Mouse (Mus musculus) midbrain, embryonic 16.5 days (tissue): Measurements from ENCODE around the gene Stoml3. TPM values are rescaled to one million over a fixed set of nuclear protein-coding genes. Genes with fewer than 3 reads are reported as not detected.

Experiments used
- ATAC-seq: fragments of 200-750 bp; cut with Nextera tagmentation; 2 replicates; pipeline ENCODE4 v1.8.0; 2017; ENCODE audit warnings: moderate TSS enrichment
- H3K27ac ChIP-seq: fragments of 300-500 bp; sonication (generic); 2 replicates; pipeline ENCODE4 v1.5.1; 2014; ENCODE audit warnings: mild to moderate bottlenecking, low read length, mixed read lengths
- H3K27me3 ChIP-seq: fragments of 300-500 bp; sonication (generic); 2 replicates; pipeline ENCODE4 v1.6.1; 2014; ENCODE audit warnings: low read depth, low read length, mixed read lengths; ENCODE audit not compliant: control insufficient read depth, insufficient read depth
- H3K36me3 ChIP-seq: fragments of 300-500 bp; sonication (generic); 2 replicates; pipeline ENCODE4 v1.6.1; 2014; ENCODE audit warnings: mild to moderate bottlenecking, low read length, moderate library complexity, mixed read lengths; ENCODE audit not compliant: control insufficient read depth, insufficient read depth
- H3K4me1 ChIP-seq: fragments of 300-500 bp; sonication (generic); 2 replicates; pipeline ENCODE4 v1.6.1; 2014; ENCODE audit warnings: mild to moderate bottlenecking, low read length, mixed read lengths; ENCODE audit not compliant: control insufficient read depth, insufficient read depth
- H3K4me2 ChIP-seq: fragments of 300-500 bp; sonication (generic); 2 replicates; pipeline ENCODE4 v1.6.1; 2014; ENCODE audit warnings: mild to moderate bottlenecking, low read length, mixed read lengths
- H3K4me3 ChIP-seq: fragments of 300-500 bp; sonication (generic); 2 replicates; pipeline ENCODE4 v1.5.1; 2014; ENCODE audit warnings: low read depth, mild to moderate bottlenecking, low read length, moderate library complexity, mixed read lengths
- H3K9ac ChIP-seq: fragments of 300-500 bp; sonication (generic); 2 replicates; pipeline ENCODE4 v1.6.1; 2014; ENCODE audit warnings: low read depth, low read length, mixed read lengths
- H3K9me3 ChIP-seq: fragments of 300-500 bp; sonication (generic); replicated peaks from 2 replicates; pipeline ENCODE4 v1.6.1; 2014; ENCODE audit warnings: mild to moderate bottlenecking, low read length, mixed read lengths; ENCODE audit not compliant: control insufficient read depth, poor library complexity, severe bottlenecking
- WGBS: fragments of 180-500 bp; shearing (Covaris S2); extraction: QIAGEN DNeasy Blood & Tissue Kit; methylation state at CpG from one replicate; pipeline ENCODE4 v1.1.7; 2014; 5-methylcytosine and 5-hydroxymethylcytosine counted together
- polyA plus RNA-seq: library from polyadenylated mRNA; unstranded; fragments of >200 nt; fragmentation: Nextera tagmentation; extraction: Ambion mirVana; gene quantifications from 2 replicates; pipeline ENCODE4 v1.2.1, GENCODE M21; 2015

The Stoml3 gene
- polyA plus RNA-seq, 1 experiment from 2014 or later, result not detected

GRCm38 (mm10) chr3:53486996-53487576 is 1.4 kb upstream of the Stoml3 start:
- Histone ChIP-seq H3K9me3 (no peaks in the 10 kb centered on the region), H3K4me2 (no peak overlapping the region), H3K9ac (no peak overlapping the region), H3K4me3 (no peak overlapping the region), H3K27ac (no peak overlapping the region), H3K36me3 (peaks cover 2% of the 10 kb centered on the region; the same call in 1 of the 2 replicates), H3K4me1 (no peaks in the 10 kb centered on the region), H3K27me3 (no peaks in the 10 kb centered on the region)
- WGBS, result 76% methylated on average over 9 of the region's 9 CpGs
- ATAC-seq, result no peak

GRCm38 (mm10) chr3:53498351-53498905 is 10.0 kb downstream of the Stoml3 start:
- Histone ChIP-seq H3K27ac (no peak overlapping the region), H3K9ac (no peak overlapping the region), H3K27me3 (no peaks in the 10 kb centered on the region), H3K4me2 (no peak overlapping the region), H3K36me3 (no peaks in the 10 kb centered on the region), H3K4me3 (no peak overlapping the region), H3K4me1 (no peaks in the 10 kb centered on the region), H3K9me3 (no peaks in the 10 kb centered on the region)
- ATAC-seq, result no peak
- 95% methylated on average over 6 of the region's 6 CpGs for WGBS

GRCm38 (mm10) chr3:53502428-53502827 is 14.0 kb downstream of the Stoml3 start:
- Histone ChIP-seq H3K4me1 (no peaks in the 10 kb centered on the region), H3K36me3 (no peaks in the 10 kb centered on the region), H3K4me2 (no peak overlapping the region), H3K27ac (no peak overlapping the region), H3K9ac (no peak overlapping the region), H3K4me3 (no peak overlapping the region), H3K27me3 (no peaks in the 10 kb centered on the region), H3K9me3 (no peaks in the 10 kb centered on the region)
- peak; percentile 54; the same call in 1 of the 2 replicates for ATAC-seq
- 73% methylated on average over 6 of the region's 6 CpGs for WGBS

- Histone ChIP-seq H3K9me3 (no peaks in the 10 kb centered on the region), H3K27ac (no peak overlapping the region), H3K9ac (no peak overlapping the region), H3K36me3 (no peaks in the 10 kb centered on the region), H3K4me3 (no peak overlapping the region), H3K27me3 (no peaks in the 10 kb centered on the region), H3K4me2 (no peak overlapping the region), H3K4me1 (no peaks in the 10 kb centered on the region)
- WGBS, result 70% methylated on average over 5 of the region's 5 CpGs
- no peak for ATAC-seq
These were observed 24.6 kb downstream of the Stoml3 start for GRCm38 (mm10) chr3:53513096-53513495.

- no peak overlapping the region for H3K9ac ChIP-seq
- no peak overlapping the region for H3K4me2 ChIP-seq
- no peaks in the 10 kb centered on the region for H3K9me3 ChIP-seq
- H3K36me3 ChIP-seq, result no peaks in the 10 kb centered on the region
- no peaks in the 10 kb centered on the region for H3K4me1 ChIP-seq
- no peaks in the 10 kb centered on the region for H3K27me3 ChIP-seq
- no peak overlapping the region for H3K27ac ChIP-seq
- H3K4me3 ChIP-seq, result no peak overlapping the region
- ATAC-seq, result no peak
- 78% methylated on average over 4 of the region's 4 CpGs for WGBS
These were observed 26.0 kb downstream of the Stoml3 start for GRCm38 (mm10) chr3:53514221-53515065.

- Histone ChIP-seq H3K9me3 (no peaks in the 10 kb centered on the region), H3K9ac (no peak overlapping the region), H3K4me3 (no peak overlapping the region), H3K27ac (no peak overlapping the region), H3K4me1 (no peaks in the 10 kb centered on the region), H3K36me3 (no peaks in the 10 kb centered on the region), H3K27me3 (no peaks in the 10 kb centered on the region), H3K4me2 (no peak overlapping the region)
- WGBS, result 71% methylated on average over 10 of the region's 10 CpGs
- no peak for ATAC-seq
These were observed 34.3 kb downstream of the Stoml3 start for GRCm38 (mm10) chr3:53522794-53523193.

- 22% methylated on average over 21 of the region's 21 CpGs for WGBS
- peak overlapping the region; percentile 28 for H3K4me3 ChIP-seq
- H3K9me3 ChIP-seq, result no peaks in the 10 kb centered on the region
- no peak overlapping the region for H3K9ac ChIP-seq
- ATAC-seq, result peak; percentile 81
- no peaks in the 10 kb centered on the region for H3K27me3 ChIP-seq
- peak overlapping the region; percentile 48 for H3K4me2 ChIP-seq
- H3K27ac ChIP-seq, result no peak overlapping the region
- H3K36me3 ChIP-seq, result no peaks in the 10 kb centered on the region
- no peaks in the 10 kb centered on the region for H3K4me1 ChIP-seq
These were observed 37.3 kb downstream of the Stoml3 start for GRCm38 (mm10) chr3:53525737-53526136.

GRCm38 (mm10) chr3:53530305-53530704 is 41.9 kb downstream of the Stoml3 start:
- Histone ChIP-seq H3K9me3 (no peaks in the 10 kb centered on the region), H3K4me3 (no peak overlapping the region), H3K9ac (no peak overlapping the region), H3K36me3 (no peaks in the 10 kb centered on the region), H3K4me1 (no peaks in the 10 kb centered on the region), H3K27ac (no peak overlapping the region), H3K4me2 (no peak overlapping the region), H3K27me3 (no peaks in the 10 kb centered on the region)
- WGBS, result 87% methylated on average over 6 of the region's 6 CpGs
- no peak for ATAC-seq

- Histone ChIP-seq H3K27me3 (no peaks in the 10 kb centered on the region), H3K9ac (no peak overlapping the region), H3K36me3 (no peaks in the 10 kb centered on the region; the same call in 1 of the 2 replicates), H3K27ac (no peak overlapping the region), H3K4me2 (no peak overlapping the region), H3K9me3 (no peaks in the 10 kb centered on the region), H3K4me1 (no peaks in the 10 kb centered on the region), H3K4me3 (no peak overlapping the region)
- 91% methylated on average over 6 of the region's 6 CpGs for WGBS
- ATAC-seq, result no peak
These were observed 43.6 kb downstream of the Stoml3 start for GRCm38 (mm10) chr3:53532091-53532490.
